Mouse (Mus musculus) limb, embryonic 10.5 days (tissue): Measurements from ENCODE around the gene Pnlip. TPM values are rescaled to one million over a fixed set of nuclear protein-coding genes. Genes with fewer than 3 reads are reported as not detected.

Experiments
- polyA plus RNA-seq: library from polyadenylated mRNA; unstranded; fragments of >200 nt; fragmentation: Nextera tagmentation; extraction: Ambion mirVana; gene quantifications from 2 replicates; pipeline ENCODE4 v1.2.1, GENCODE M21; 2016

Gene Pnlip
- polyA plus RNA-seq, 1 experiment from 2014 or later = not detected

Other genes with a start within 250 kb of the Pnlip start
- gene Gfra1, start 196.6 kb upstream of the Pnlip start, polyA plus RNA-seq = 3.0 and 5.1 TPM in 2 replicates
- gene Ccdc172, start 140.5 kb upstream of the Pnlip start, polyA plus RNA-seq = not detected in 2 replicates
- 0.25 TPM in 1 of 2 replicates, not detected in the other for gene Pnliprp1, start 76.4 kb downstream of the Pnlip start, polyA plus RNA-seq
- gene Pnliprp2, start 107.2 kb downstream of the Pnlip start, polyA plus RNA-seq = 0.11 TPM in 1 of 2 replicates, not detected in the other
- not detected in 2 replicates for gene 1700019N19Rik, start 142.0 kb downstream of the Pnlip start, polyA plus RNA-seq